Mouse (Mus musculus) urinary bladder, postnatal 25 days (tissue): ENCODE data around the gene Bloc1s1.

Experiments used
- DNase-seq: peaks from one replicate; pipeline ENCODE4 v3.0.0; 2022; ENCODE audit warnings: low spot score

Bloc1s1 gene

GRCm38 (mm10) chr10:128908778-128909448 is 14.9 kb downstream of the Bloc1s1 start:
- no peak for DNase-seq

- DNase-seq, result no peak
These were observed 19.0 kb downstream of the Bloc1s1 start for GRCm38 (mm10) chr10:128904812-128905211.

GRCm38 (mm10) chr10:128902409-128902988 is 21.3 kb downstream of the Bloc1s1 start:
- no peak for DNase-seq

- no peak for DNase-seq
These were observed 22.4 kb downstream of the Bloc1s1 start for GRCm38 (mm10) chr10:128901409-128901808.

GRCm38 (mm10) chr10:128900698-128901097 is 23.1 kb downstream of the Bloc1s1 start, which contains the start of gene Cd63:
Gene Cd63 (plus strand): TSS chr10:128900989.
- no peak for DNase-seq

GRCm38 (mm10) chr10:128899759-128900490 is 23.9 kb downstream of the Bloc1s1 start:
- DNase-seq, result no peak

GRCm38 (mm10) chr10:128897501-128897900 is 26.3 kb downstream of the Bloc1s1 start:
- no peak for DNase-seq

- DNase-seq, result no peak
These were observed 27.0 kb downstream of the Bloc1s1 start for GRCm38 (mm10) chr10:128896807-128897206.

GRCm38 (mm10) chr10:128895952-128896693 is 27.7 kb downstream of the Bloc1s1 start:
- no peak for DNase-seq

GRCm38 (mm10) chr10:128895437-128895836 is 28.4 kb downstream of the Bloc1s1 start:
- peak; percentile 61 for DNase-seq

- no peak for DNase-seq
These were observed 31.6 kb downstream of the Bloc1s1 start for GRCm38 (mm10) chr10:128892246-128892645.

GRCm38 (mm10) chr10:128891296-128892094 is 32.3 kb downstream of the Bloc1s1 start, which contains the start of gene Gdf11:
Gene Gdf11 (minus strand): TSS chr10:128891718.
- DNase-seq, result no peak

- no peak for DNase-seq
These were observed 33.2 kb downstream of the Bloc1s1 start for GRCm38 (mm10) chr10:128890383-128891295.

- DNase-seq, result no peak
These were observed 34.0 kb downstream of the Bloc1s1 start for GRCm38 (mm10) chr10:128889846-128890245.

- DNase-seq, result no peak
These were observed 34.7 kb downstream of the Bloc1s1 start for GRCm38 (mm10) chr10:128888941-128889827.

GRCm38 (mm10) chr10:128882067-128882466 is 41.8 kb downstream of the Bloc1s1 start:
- DNase-seq, result no peak

- no peak for DNase-seq
These were observed 45.0 kb downstream of the Bloc1s1 start for GRCm38 (mm10) chr10:128878811-128879210.

GRCm38 (mm10) chr10:128878291-128878690 is 45.5 kb downstream of the Bloc1s1 start:
- DNase-seq, result no peak

- DNase-seq, result no peak
These were observed 53.5 kb downstream of the Bloc1s1 start for GRCm38 (mm10) chr10:128870341-128870740.
